Mouse (Mus musculus): Measurements from ENCODE around the gene Crat. TPM values are rescaled to one million over a fixed set of nuclear protein-coding genes. Genes with fewer than 3 reads are reported as not detected.

Gene Crat
- polyA plus RNA-seq, 1 experiment from 2014 or later: 30.9 TPM

DNA sequence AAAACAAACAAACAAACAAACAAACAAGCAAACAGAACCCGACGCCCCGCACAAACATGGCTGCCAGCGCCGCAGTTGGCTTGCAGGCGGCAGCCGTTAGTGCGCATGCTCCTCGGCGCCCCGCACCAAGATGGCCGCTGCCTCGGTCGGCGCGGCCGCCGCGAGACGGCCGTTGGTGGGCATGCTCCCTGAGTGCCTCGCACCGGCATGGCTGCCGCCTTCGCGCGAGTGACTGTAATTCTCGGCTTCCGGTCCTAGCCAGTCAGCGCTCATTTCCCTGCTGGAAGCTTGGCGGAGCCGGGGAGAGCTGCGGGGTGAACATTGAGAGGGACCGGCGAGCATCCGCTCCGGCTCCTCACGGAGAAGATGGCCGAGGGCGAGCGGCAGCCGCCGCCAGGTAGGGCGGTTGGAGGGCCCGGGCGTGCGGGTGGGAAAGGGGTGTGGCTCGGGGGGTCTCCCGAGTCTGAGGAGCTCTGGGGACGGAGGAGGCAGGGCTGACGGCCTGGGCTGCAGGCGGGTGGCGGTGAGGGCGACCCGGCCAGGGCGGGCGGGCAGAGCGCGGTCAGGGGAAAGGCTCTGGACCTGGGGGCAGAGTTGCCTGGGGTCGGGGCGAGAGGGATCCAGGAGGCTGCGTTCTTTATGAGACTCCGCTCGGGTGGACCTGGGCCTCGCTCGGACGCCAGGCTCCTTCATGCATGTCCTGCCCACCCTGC, 479 bp upstream of the Crat start, which contains the start of gene Ptpa:
Ptpa (plus strand) TSS at position 104 of the 713 bp plus-strand sequence.
- peak within 1 kb of the TSS; percentile 90 for H3K9ac ChIP-seq
- peak within 1 kb of the TSS; percentile 90 for H3K4me2 ChIP-seq
- H3K27ac ChIP-seq: peak within 1 kb of the TSS; percentile 99
- peaks cover 50% of the 10 kb centered on the region for H3K4me1 ChIP-seq
- WGBS: under 1% methylated on average over 67 of the region's 67 CpGs
- peak; percentile 90 for ATAC-seq (replicated peaks; ENCODE audit: low FRiP score)
- H3K27me3 ChIP-seq: no peaks in the 10 kb centered on the region
- H3K9me3 ChIP-seq (replicated peaks): no peaks in the 10 kb centered on the region
- peaks cover 14% of the 10 kb centered on the region for H3K36me3 ChIP-seq
- peak within 1 kb of the TSS; percentile 71 for H3K4me3 ChIP-seq (replicated peaks)

DNA sequence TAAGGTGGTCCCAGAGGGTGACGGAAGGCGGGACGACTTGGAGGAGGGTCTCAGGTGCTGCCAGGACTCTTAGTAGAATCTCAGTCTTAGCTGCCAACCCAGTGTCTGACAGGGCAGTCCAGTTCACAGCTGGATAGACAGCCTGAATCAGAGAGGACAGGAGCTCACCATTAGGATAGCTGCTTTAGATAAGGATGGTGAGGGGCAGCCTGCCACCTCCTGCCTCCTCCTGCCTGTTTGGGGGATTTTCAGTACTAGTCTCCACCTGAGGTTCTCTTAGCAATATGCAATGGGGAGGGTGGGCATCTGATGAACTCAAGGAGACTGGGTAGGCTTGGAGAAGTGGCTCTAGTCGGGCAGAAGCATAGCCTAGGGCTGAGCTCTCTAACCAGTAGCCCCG, 932 bp downstream of the Crat start:
- peak overlapping the region; percentile 71 for H3K4me3 ChIP-seq (replicated peaks)
- peaks cover 24% of the 10 kb centered on the region for H3K36me3 ChIP-seq
- no peak for ATAC-seq (replicated peaks; ENCODE audit: low FRiP score)
- H3K27me3 ChIP-seq: no peaks in the 10 kb centered on the region
- H3K9me3 ChIP-seq (replicated peaks): no peaks in the 10 kb centered on the region
- peak overlapping the region; percentile 90 for H3K9ac ChIP-seq
- peak overlapping the region; percentile 99; the same call in 1 of the 2 replicates for H3K27ac ChIP-seq
- peak overlapping the region; percentile 90 for H3K4me2 ChIP-seq
- peaks cover 43% of the 10 kb centered on the region for H3K4me1 ChIP-seq
- WGBS: 54% methylated on average over 5 of the region's 5 CpGs

DNA sequence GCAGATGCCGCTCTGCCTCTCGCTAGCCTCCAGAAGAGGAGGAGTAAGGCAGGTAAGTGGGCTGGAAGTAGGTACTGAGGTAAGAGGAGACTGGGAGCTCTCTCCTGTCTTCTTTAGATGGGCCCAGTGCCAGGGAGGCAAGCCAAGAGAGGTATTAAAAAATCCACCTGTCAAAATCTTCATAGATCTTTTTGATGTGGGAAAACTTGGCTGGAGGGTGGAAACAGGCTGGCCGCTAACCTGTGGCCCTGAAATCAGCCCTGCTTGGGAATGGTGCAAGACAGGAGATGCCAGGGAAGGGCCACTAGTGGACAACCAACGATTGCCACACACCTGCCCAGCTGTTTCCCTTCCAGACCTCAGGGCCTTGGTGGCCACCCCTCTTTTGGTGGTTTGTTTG, 1.5 kb downstream of the Crat start:
- Histone ChIP-seq H3K4me3 (replicated peaks) (no peak overlapping the region; the same call in 1 of the 2 replicates), H3K9me3 (replicated peaks) (no peaks in the 10 kb centered on the region), H3K4me1 (peaks cover 38% of the 10 kb centered on the region), H3K36me3 (peaks cover 25% of the 10 kb centered on the region), H3K27me3 (no peaks in the 10 kb centered on the region), H3K9ac (peak overlapping the region; percentile 90; the same call in 1 of the 2 replicates), H3K27ac (no peak overlapping the region), H3K4me2 (peak overlapping the region; percentile 90; the same call in 1 of the 2 replicates)
- ATAC-seq (replicated peaks; ENCODE audit: low FRiP score): no peak
- 88% methylated on average over 4 of the region's 4 CpGs for WGBS

DNA sequence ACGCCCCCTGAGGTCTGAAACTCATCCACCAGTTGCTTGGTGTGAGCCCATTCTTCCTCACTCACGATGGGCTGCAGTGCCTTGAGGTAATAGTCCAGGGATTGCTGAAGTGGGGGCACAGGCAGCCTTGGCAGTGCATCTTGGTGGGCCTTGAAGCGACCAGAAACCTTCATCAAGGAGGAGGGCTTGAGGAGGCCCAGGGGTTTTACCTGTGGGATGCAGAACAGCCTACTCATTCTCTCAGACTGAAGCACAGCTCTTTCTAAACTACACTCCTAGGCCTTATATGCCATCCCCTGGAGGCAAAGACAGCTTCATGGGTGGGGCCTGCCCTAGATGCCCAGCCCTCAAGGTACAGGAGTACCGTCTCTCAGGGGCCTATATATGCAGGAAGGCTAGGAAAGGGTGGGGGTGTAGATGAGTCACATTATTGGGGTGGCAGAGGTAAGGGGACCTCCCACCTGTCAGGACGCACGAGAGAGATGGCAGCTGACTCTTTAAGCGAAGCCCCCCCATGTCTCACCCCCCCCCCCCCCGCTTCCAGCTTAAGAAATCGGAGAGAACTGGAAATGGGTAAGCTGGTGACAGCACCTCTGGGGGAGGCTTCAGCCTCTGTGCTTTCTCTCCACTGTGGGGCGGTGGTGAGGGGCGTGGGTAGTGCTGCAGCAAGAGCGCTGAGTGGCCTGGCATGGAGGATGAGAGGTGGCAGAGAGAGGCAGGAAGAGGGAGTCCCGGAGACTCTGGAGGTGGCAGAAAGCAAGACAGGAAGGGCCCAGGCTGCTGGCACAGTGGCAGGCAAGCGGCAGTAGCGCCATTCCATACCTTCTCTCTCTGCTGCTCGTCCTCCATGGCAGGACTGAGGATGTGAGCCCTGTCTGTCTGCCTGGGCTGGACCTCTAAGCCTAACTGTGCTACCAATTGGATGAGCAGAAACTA, 2.3 kb downstream of the Crat start:
- H3K4me3 ChIP-seq (replicated peaks): no peak overlapping the region
- ATAC-seq (replicated peaks; ENCODE audit: low FRiP score): no peak
- peaks cover 30% of the 10 kb centered on the region for H3K4me1 ChIP-seq
- H3K9me3 ChIP-seq (replicated peaks): no peaks in the 10 kb centered on the region
- H3K27ac ChIP-seq: no peak overlapping the region
- H3K36me3 ChIP-seq: peaks cover 32% of the 10 kb centered on the region
- WGBS: 78% methylated on average over 16 of the region's 16 CpGs
- no peak overlapping the region for H3K4me2 ChIP-seq
- H3K27me3 ChIP-seq: no peaks in the 10 kb centered on the region
- H3K9ac ChIP-seq: no peak overlapping the region

DNA sequence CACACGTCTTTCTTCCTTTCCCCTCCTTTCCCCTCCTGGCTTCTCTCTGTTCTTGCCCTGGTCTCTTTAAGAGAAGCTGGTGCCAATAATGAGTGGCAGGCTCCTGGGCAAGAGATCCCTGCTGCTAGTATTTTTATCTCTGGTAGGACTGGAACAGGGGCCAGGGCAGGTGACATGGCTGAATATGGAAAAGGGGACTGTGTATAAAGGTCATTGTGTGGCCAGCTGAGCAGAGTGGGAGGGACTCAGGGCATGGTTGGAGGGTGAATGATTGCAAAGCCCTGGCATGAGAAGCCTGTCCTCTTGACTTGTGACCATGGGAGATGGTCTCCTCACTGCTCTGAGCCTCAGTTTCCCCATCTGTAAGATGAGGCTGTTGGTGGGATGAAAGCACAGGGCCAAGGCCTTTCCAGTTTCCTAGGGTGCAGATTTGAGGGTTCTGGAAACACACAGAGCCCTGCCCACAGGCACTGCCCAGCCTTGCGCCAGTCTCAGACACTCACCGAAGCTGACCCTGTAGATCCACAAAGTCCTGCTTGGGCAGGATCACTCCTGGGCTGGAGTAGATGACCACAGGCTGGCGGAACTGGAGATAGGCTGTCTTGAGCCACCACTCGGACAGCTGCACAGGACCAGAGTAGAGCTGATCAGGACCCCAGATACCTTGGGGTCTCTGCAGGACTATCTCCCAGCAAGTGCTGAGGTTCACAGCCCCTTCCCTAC, 6.0 kb downstream of the Crat start:
- WGBS: 84% methylated on average over 5 of the region's 5 CpGs
- Histone ChIP-seq H3K36me3 (peaks cover 68% of the 10 kb centered on the region), H3K27ac (no peak overlapping the region), H3K9ac (no peak overlapping the region), H3K4me2 (no peak overlapping the region), H3K4me3 (replicated peaks) (no peak overlapping the region), H3K27me3 (no peaks in the 10 kb centered on the region), H3K4me1 (peaks cover 11% of the 10 kb centered on the region), H3K9me3 (replicated peaks) (no peaks in the 10 kb centered on the region)
- no peak for ATAC-seq (replicated peaks; ENCODE audit: low FRiP score)

DNA sequence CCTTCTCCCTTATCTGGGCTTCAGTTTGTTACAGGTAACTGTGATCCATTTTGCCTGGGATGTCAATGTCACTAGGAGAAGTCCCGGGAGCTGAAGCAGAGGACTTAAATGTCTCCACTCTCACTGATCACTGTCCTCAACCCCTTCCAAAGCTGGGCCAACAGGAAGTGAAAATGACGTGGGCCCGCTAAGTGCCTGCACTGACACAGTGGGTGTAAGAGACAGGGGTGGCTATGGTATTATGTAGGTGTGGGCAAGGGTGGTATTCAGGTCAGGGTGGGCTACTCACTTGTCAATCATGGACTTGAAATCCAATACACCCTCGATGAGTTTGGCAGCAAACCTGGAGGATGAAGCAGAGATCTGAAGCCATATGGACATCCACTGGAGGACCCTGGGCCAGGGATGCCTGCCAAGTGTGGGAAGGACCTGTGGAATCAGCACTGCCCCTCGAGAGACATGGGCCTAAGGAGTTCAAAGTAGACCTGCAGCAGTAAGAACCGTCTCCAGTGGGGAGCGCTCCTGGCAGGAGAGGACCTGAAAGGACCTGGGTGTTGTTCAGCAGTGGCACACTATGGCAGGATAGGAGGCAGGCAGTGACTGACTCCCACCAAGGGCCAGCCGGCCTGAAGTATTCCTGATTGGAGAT, 7.0 kb downstream of the Crat start:
- H3K9ac ChIP-seq: no peak overlapping the region
- WGBS: 82% methylated on average over 8 of the region's 8 CpGs
- H3K4me3 ChIP-seq (replicated peaks): no peak overlapping the region
- no peak for ATAC-seq (replicated peaks; ENCODE audit: low FRiP score)
- H3K4me1 ChIP-seq: peaks cover under 1% of the 10 kb centered on the region; the same call in 1 of the 2 replicates
- H3K27me3 ChIP-seq: no peaks in the 10 kb centered on the region
- H3K9me3 ChIP-seq (replicated peaks): no peaks in the 10 kb centered on the region
- H3K27ac ChIP-seq: no peak overlapping the region
- H3K36me3 ChIP-seq: peaks cover 76% of the 10 kb centered on the region
- H3K4me2 ChIP-seq: no peak overlapping the region

DNA sequence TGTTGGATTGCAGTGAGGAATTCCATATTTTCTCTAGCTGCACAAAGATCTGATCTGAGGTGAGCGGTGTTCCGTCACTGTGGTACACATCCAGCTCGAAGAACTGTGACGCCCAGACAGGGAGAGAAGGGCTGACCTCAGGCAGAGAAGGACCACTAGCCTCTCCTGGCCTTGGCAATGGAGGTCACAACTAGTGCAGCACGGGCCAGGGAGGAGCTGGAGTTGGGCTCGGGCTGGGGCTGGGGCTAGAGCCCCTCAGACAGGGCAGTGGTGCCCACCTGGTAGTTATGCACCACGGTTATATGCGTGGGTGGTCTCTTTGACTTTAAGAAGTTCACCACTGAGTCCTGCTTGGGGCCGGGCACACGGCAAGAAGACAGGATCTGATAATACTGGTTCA, 7.8 kb downstream of the Crat start:
- WGBS: 91% methylated on average over 10 of the region's 10 CpGs
- Histone ChIP-seq H3K27me3 (no peaks in the 10 kb centered on the region), H3K9ac (no peak overlapping the region), H3K4me1 (no peaks in the 10 kb centered on the region), H3K4me3 (replicated peaks) (no peak overlapping the region), H3K27ac (no peak overlapping the region), H3K9me3 (replicated peaks) (no peaks in the 10 kb centered on the region), H3K36me3 (peaks cover 80% of the 10 kb centered on the region), H3K4me2 (no peak overlapping the region)
- ATAC-seq (replicated peaks; ENCODE audit: low FRiP score): no peak

DNA sequence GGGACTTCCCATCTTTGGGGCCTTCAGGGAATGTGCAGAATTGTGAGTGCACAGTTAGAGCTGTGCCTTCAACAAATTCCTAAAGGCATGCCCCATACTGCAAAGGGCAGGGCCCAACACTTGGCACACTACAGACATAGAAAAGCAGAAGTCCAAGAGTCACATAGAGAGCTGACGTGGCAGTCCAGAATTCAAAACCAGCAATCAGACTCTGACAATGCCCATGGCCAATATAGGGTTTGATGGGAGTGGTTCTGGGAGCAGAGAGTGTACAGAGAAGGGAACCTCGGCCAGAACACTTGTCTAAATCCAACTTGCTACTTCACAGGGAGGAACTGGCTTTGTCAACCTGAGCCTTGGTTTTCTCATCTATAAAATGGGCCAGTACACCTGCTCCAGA, 8.4 kb downstream of the Crat start:
- ATAC-seq (replicated peaks; ENCODE audit: low FRiP score): no peak
- H3K27me3 ChIP-seq: no peaks in the 10 kb centered on the region
- peaks cover 78% of the 10 kb centered on the region for H3K36me3 ChIP-seq

DNA sequence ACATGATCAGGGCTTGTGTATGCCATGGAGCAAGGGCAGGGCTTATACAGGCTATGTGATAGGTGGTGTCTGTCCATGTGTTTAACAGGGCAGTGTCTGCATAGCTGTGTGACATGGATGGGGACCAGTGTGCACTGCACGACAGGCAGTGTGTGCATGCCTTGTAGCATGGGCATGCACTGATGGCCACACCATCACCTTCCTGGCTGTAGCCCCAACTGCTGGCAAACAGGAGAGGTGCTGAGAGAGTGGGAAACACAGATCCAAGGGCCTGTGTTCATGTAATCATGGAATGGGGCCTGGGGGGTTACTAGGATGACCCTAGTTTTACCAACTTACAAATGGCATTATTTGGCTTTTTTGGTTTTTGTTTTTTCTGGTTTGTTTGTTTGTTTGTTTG, 11.7 kb downstream of the Crat start:
- no peak overlapping the region for H3K27ac ChIP-seq
- H3K9ac ChIP-seq: no peak overlapping the region
- WGBS: 67% methylated on average over 1 of the region's 1 CpGs
- H3K4me2 ChIP-seq: no peak overlapping the region
- no peaks in the 10 kb centered on the region for H3K9me3 ChIP-seq (replicated peaks)
- H3K27me3 ChIP-seq: no peaks in the 10 kb centered on the region
- H3K4me1 ChIP-seq: no peaks in the 10 kb centered on the region
- no peak for ATAC-seq (replicated peaks; ENCODE audit: low FRiP score)
- H3K4me3 ChIP-seq (replicated peaks): no peak overlapping the region
- H3K36me3 ChIP-seq: peaks cover 92% of the 10 kb centered on the region

More for the DNA sequence above, 8.4 kb downstream of the Crat start:
- Histone ChIP-seq H3K9ac (no peak overlapping the region), H3K4me1 (no peaks in the 10 kb centered on the region), H3K27ac (no peak overlapping the region), H3K4me2 (no peak overlapping the region), H3K4me3 (replicated peaks) (no peak overlapping the region), H3K9me3 (replicated peaks) (no peaks in the 10 kb centered on the region)
- WGBS: 90% methylated on average over 2 of the region's 2 CpGs

DNA sequence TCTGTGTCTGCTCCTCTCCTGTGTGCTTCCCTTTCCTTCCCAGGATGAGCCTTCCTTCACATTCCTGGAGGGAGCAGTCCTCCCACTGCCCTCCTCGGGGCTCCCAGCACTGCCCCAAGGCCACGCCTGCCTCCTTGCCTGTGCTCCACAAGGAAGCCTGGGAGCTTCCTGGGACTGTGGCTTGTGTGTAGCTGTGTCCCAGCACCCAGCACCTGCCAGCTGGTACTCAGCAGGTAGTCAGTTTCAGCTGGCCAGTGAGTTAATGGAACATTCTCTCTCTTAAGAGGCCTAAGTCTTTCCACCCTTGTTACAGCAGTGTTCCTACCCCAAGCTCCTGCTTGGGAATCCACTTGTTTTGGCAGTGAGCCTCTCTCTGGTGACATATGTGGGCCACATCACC, 12.8 kb downstream of the Crat start:
- WGBS: 73% methylated on average over 2 of the region's 2 CpGs
- H3K27ac ChIP-seq: no peak overlapping the region
- no peak overlapping the region for H3K4me3 ChIP-seq (replicated peaks)
- H3K9me3 ChIP-seq (replicated peaks): no peaks in the 10 kb centered on the region
- peaks cover 92% of the 10 kb centered on the region for H3K36me3 ChIP-seq
- no peaks in the 10 kb centered on the region for H3K4me1 ChIP-seq
- H3K4me2 ChIP-seq: no peak overlapping the region
- no peak for ATAC-seq (replicated peaks; ENCODE audit: low FRiP score)
- no peak overlapping the region for H3K9ac ChIP-seq
- H3K27me3 ChIP-seq: no peaks in the 10 kb centered on the region

DNA sequence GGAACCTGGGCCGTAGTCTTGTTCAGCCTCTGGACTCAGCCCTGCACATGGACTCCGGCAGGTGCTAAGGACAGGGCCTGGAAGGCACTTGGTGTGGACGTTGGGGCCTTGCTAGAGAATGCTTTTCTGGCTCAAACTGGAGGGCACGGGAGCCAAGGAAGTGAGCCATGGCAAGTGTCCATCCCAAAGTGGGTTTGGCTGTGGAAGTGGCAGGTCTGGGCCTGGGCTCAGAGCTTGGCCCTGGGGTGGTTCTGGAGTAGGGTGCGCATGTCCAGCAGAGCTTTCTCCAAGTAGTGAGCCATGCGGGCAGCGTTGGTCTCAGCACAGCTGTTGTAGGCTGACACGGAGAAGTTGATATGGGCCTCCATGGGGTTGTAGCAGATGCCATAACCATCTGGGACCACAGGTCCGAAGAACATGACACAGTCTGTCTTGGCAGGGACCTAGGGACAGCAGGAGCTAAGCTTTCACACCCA, 13.2 kb downstream of the Crat start:
- 85% methylated on average over 9 of the region's 9 CpGs for WGBS
- Histone ChIP-seq H3K9me3 (replicated peaks) (no peaks in the 10 kb centered on the region), H3K4me2 (no peak overlapping the region), H3K36me3 (peaks cover 92% of the 10 kb centered on the region), H3K27ac (no peak overlapping the region), H3K4me3 (replicated peaks) (no peak overlapping the region), H3K27me3 (no peaks in the 10 kb centered on the region), H3K9ac (no peak overlapping the region), H3K4me1 (no peaks in the 10 kb centered on the region)
- no peak for ATAC-seq (replicated peaks; ENCODE audit: low FRiP score)
